ENCODE assay signal across 8 mouse cellular contexts in the genomic region with DNA sequence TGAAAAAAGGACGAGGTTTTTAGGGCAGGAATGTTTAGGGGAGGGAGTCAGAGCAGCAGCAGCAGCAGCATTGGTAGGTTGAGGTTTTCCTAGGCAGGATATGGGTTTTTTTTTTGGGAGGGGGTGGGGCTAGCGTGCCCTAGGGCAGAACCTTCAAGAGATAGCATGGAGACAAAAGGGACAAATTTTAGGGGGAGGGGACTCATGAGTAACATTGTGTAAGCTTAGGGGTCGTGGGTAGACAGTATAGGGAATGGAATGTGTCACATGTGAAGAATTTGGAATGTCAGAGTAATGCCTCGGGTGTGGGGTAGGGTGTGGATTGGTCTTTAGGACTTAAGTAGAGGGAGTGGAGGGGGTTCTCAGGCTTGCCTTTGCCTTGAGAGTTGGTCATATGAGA. TPM values are rescaled to one million over a fixed set of nuclear protein-coding genes. Genes with fewer than 3 reads are reported as not detected.
DNase-seq lines count a peak whose midpoint lies in the region; ATAC-seq and TF ChIP-seq lines count a peak whose summit lies in the region.

No protein-coding gene starts in this region.

- WGBS in hindbrain, embryonic 15.5 days = 34% methylated on average over 4 of the region's 4 CpGs
- WGBS in midbrain, embryonic 16.5 days = 34% methylated on average over 4 of the region's 4 CpGs

- H3K27me3 ChIP-seq in hindbrain, embryonic 15.5 days = no peaks in the 10 kb centered on the region
- H3K27me3 ChIP-seq in midbrain, embryonic 16.5 days (ENCODE audit: control insufficient read depth, insufficient read depth, low read depth, low read length) = no peaks in the 10 kb centered on the region

- no peak for ATAC-seq in hindbrain, embryonic 15.5 days (ENCODE audit: low FRiP score, low read depth)
- no peak for ATAC-seq in midbrain, embryonic 16.5 days
- no peak for ATAC-seq in frontal cortex, adult (ENCODE audit: low TSS enrichment)

- peaks cover 7% of the 10 kb centered on the region for H3K4me1 ChIP-seq in hindbrain, embryonic 15.5 days (replicated peaks)
- peaks cover 7% of the 10 kb centered on the region for H3K4me1 ChIP-seq in midbrain, embryonic 16.5 days (ENCODE audit: control insufficient read depth, insufficient read depth, low read length)

- no peak for DNase-seq in layer of hippocampus, adult 2 months (ENCODE audit: low spot score in 2 of 2)
- no peak for DNase-seq in layer of hippocampus, adult 9-10 months (ENCODE audit: low spot score)
- DNase-seq in ZHBTc4 (ENCODE audit: low read depth, low spot score) = peak; percentile 88
- DNase-seq in urinary bladder, postnatal 25 days (ENCODE audit: low spot score) = no peak
- no peak for DNase-seq in adrenal gland, adult (ENCODE audit: inconsistent age in 2 of 2, low spot score in 1 of 2)

- peak overlapping the region; percentile 67 for H3K4me2 ChIP-seq in hindbrain, embryonic 15.5 days
- H3K4me2 ChIP-seq in midbrain, embryonic 16.5 days (ENCODE audit: low read length) = peak overlapping the region; percentile 75

- peak overlapping the region; percentile 98; the same call in 1 of the 2 replicates for H3K27ac ChIP-seq in layer of hippocampus, adult 2 months
- no peak overlapping the region for H3K27ac ChIP-seq in hindbrain, embryonic 15.5 days (replicated peaks)
- no peak overlapping the region for H3K27ac ChIP-seq in midbrain, embryonic 16.5 days (ENCODE audit: low read length)

- peak overlapping the region; percentile 50; the same call in 1 of the 2 replicates for H3K9ac ChIP-seq in hindbrain, embryonic 15.5 days
- H3K9ac ChIP-seq in midbrain, embryonic 16.5 days (ENCODE audit: low read depth, low read length) = no peak overlapping the region; the same call in 1 of the 2 replicates

- 0 out of 2 replicates have a peak, but pooled peaks cover 4% of the 10 kb centered on the region for H3K36me3 ChIP-seq in hindbrain, embryonic 15.5 days
- no peaks in the 10 kb centered on the region for H3K36me3 ChIP-seq in midbrain, embryonic 16.5 days (ENCODE audit: control insufficient read depth, insufficient read depth, low read length)

- TF ChIP-seq CTCF in layer of hippocampus, adult 2 months (conservative IDR thresholded peaks at IDR 0.05) = no peak

- H3K9me3 ChIP-seq in hindbrain, embryonic 15.5 days = no peaks in the 10 kb centered on the region
- no peaks in the 10 kb centered on the region for H3K9me3 ChIP-seq in midbrain, embryonic 16.5 days (replicated peaks; ENCODE audit: control insufficient read depth, low read length, poor library complexity, severe bottlenecking)

- peak overlapping the region; percentile 66 for H3K4me3 ChIP-seq in layer of hippocampus, adult 2 months
- peak overlapping the region; percentile 54 for H3K4me3 ChIP-seq in hindbrain, embryonic 15.5 days
- peak overlapping the region; percentile 57 for H3K4me3 ChIP-seq in midbrain, embryonic 16.5 days (ENCODE audit: low read depth, low read length)

RNA-seq across cellular contexts. Expression of gene Gm45208, which starts 0.6 kb away (rescaled TPM):
- total RNA-seq in layer of hippocampus, adult 2 months (2021) = not detected
- polyA plus RNA-seq in hindbrain, embryonic 15.5 days (2015; fragmentation: Nextera tagmentation; extraction: Ambion mirVana) = 1.9 TPM in 1 of 2 replicates, not detected in the other
- not detected in 2 replicates for polyA plus RNA-seq in midbrain, embryonic 16.5 days (2015; fragmentation: Nextera tagmentation; extraction: Ambion mirVana)

RNA-seq across cellular contexts. Expression of gene Praf2, which starts 5.5 kb away (rescaled TPM):
- total RNA-seq in layer of hippocampus, adult 2 months (2021) = 100 to 1,000 TPM in 1 of 2 experiments, 10 to 100 TPM in 1; 91.6 to 102 TPM
- polyA plus RNA-seq in hindbrain, embryonic 15.5 days (2015; fragmentation: Nextera tagmentation; extraction: Ambion mirVana) = 126 and 132 TPM in 2 replicates
- polyA plus RNA-seq in midbrain, embryonic 16.5 days (2015; fragmentation: Nextera tagmentation; extraction: Ambion mirVana) = 132 and 139 TPM in 2 replicates

RNA-seq across cellular contexts. Expression of gene Wdr45, which starts 8.6 kb away (rescaled TPM):
- total RNA-seq in layer of hippocampus, adult 2 months (2021) = 10 to 100 TPM; 63.9 to 68.2 TPM
- polyA plus RNA-seq in hindbrain, embryonic 15.5 days (2015; fragmentation: Nextera tagmentation; extraction: Ambion mirVana) = 30.9 and 32.1 TPM in 2 replicates
- 29.9 and 30.8 TPM in 2 replicates for polyA plus RNA-seq in midbrain, embryonic 16.5 days (2015; fragmentation: Nextera tagmentation; extraction: Ambion mirVana)

RNA-seq across cellular contexts. Expression of gene Gpkow, which starts 25.8 kb away (rescaled TPM):
- 10 to 100 TPM; 32.6 to 40.6 TPM for total RNA-seq in layer of hippocampus, adult 2 months (2021)
- 43.0 and 46.8 TPM in 2 replicates for polyA plus RNA-seq in hindbrain, embryonic 15.5 days (2015; fragmentation: Nextera tagmentation; extraction: Ambion mirVana)
- 49.0 and 49.9 TPM in 2 replicates for polyA plus RNA-seq in midbrain, embryonic 16.5 days (2015; fragmentation: Nextera tagmentation; extraction: Ambion mirVana)

RNA-seq across cellular contexts. Expression of gene Ccdc120, which starts 28.0 kb away (rescaled TPM):
- total RNA-seq in layer of hippocampus, adult 2 months (2021) = 10 to 100 TPM; 14.7 to 20.6 TPM
- polyA plus RNA-seq in hindbrain, embryonic 15.5 days (2015; fragmentation: Nextera tagmentation; extraction: Ambion mirVana) = 63.2 and 66.1 TPM in 2 replicates
- polyA plus RNA-seq in midbrain, embryonic 16.5 days (2015; fragmentation: Nextera tagmentation; extraction: Ambion mirVana) = 71.6 and 76.4 TPM in 2 replicates
